Mouse (Mus musculus): Measurements from ENCODE around the gene Olfr1306. TPM values are rescaled to one million over a fixed set of nuclear protein-coding genes. Genes with fewer than 3 reads are reported as not detected.

Olfr1306 gene
- total RNA-seq (2022): not detected

DNA sequence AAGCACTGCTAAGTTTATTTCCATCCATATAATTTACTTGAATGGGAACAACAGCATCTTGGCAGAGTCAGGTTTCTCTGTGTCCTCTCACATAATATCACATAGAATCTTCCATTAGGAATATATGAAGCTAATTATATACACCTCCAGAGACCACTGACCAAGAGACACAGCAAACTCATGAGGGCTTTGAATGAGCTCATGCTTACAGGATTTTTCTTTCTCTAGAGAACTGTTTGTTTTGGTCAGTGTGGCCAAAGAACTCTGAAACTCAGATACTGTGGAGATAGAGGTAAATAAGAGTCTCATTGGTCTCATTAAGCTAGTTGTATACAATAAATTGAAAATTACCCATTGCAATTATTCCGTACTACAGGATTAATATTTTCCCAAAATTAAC, at the start of gene Olfr1306:
Olfr1306 (minus strand) TSS at position 101 of the 400 bp plus-strand sequence.
- no peak for DNase-seq (ENCODE audit: low spot score in 2 of 2)

DNA sequence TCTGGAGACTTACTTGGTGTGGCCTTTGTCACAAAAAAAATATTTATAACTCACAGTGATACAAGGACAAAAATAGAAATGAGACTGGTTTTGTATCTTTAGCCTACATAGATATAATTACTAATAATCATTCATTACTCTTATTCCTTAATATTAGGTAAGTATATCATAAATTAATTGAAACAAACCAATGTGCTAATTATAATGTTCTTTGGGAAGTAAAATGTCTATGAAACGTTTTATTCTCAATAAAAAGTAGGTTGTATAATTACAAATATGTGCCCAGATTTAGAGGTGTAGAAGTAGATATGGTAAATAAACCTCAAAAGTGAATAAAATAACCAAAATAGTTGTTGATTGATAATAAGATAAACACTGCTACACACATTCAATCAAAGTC, 48.8 kb upstream of the Olfr1306 start, which contains the start of gene Olfr1308:
Olfr1308 (minus strand) TSS at position 101 of the 400 bp plus-strand sequence.
- no peak for DNase-seq (ENCODE audit: low spot score in 2 of 2)

DNA sequence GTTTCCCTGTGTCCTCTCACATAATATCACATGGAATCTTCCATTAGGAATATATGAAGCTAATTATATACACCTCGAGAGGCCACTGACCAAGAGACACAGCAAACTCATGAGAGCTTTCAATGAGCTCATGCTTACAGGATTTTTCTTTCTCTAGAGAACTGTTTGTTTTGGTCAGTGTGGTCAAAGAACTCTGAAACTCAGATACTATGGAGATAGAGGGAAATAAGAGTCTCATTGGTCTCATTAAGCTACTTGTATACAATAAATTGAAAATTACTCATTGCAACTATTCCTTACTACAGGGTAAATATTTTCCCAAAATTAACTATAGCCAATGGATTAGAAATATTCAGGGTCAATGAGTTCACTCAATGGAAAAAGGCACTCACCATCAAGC, 33.3 kb upstream of the Olfr1306 start, which contains the start of gene Olfr1307:
Olfr1307 (minus strand) TSS at position 101 of the 400 bp plus-strand sequence.
- DNase-seq (ENCODE audit: low spot score in 2 of 2): no peak

DNA sequence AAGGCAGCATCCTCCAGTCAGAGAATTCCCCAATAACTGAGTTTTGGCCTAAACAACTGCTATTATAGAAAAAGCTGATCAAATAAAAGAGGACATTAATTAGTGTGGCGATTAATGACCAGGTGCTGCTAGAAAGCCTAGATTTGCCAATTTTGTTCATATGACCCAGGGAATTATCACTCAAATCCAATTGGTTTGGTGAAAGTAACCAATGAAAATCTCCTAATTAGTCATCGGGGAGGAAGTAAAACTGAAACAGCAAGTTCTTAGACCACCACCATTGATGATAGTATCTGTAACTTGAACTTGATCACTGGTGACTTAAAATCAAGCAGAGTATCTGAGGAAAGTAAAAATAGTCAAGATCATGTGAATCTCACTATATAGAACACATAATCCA, 39.0 kb downstream of the Olfr1306 start, which contains the start of gene Olfr1305:
Olfr1305 (minus strand) TSS at position 101 of the 400 bp plus-strand sequence.
- DNase-seq (ENCODE audit: low spot score in 2 of 2): no peak

Other genes with a start within 250 kb of the Olfr1306 start
- gene Olfr1301, start 165.3 kb downstream of the Olfr1306 start, total RNA-seq (2022): not detected
- not detected for gene Olfr1302, start 138.8 kb downstream of the Olfr1306 start, total RNA-seq (2022)
- gene Olfr1303, start 95.9 kb downstream of the Olfr1306 start, total RNA-seq (2022): not detected
- not detected for gene Olfr1305, start 39.1 kb downstream of the Olfr1306 start, total RNA-seq (2022)
- under 1 TPM; 0.02 to 0.04 (median 0.03) TPM for gene Olfr1307, start 33.2 kb upstream of the Olfr1306 start, total RNA-seq (2022)
- gene Olfr1308, start 48.7 kb upstream of the Olfr1306 start, total RNA-seq (2022): not detected
- gene Olfr1309, start 74.0 kb upstream of the Olfr1306 start, total RNA-seq (2022): not detected
- gene Olfr1310, start 96.4 kb upstream of the Olfr1306 start, total RNA-seq (2022): not detected
- not detected for gene Olfr1311, start 108.1 kb upstream of the Olfr1306 start, total RNA-seq (2022)
- gene Olfr1312, start 134.0 kb upstream of the Olfr1306 start, total RNA-seq (2022): not detected
- not detected for gene Olfr1313, start 161.6 kb upstream of the Olfr1306 start, total RNA-seq (2022)
- not detected for gene Olfr1314, start 180.5 kb upstream of the Olfr1306 start, total RNA-seq (2022)
- not detected for gene Olfr1315-ps1, start 199.2 kb upstream of the Olfr1306 start, total RNA-seq (2022)
- gene Olfr1316, start 218.7 kb upstream of the Olfr1306 start, total RNA-seq (2022): not detected
- gene Olfr1317, start 224.1 kb upstream of the Olfr1306 start, total RNA-seq (2022): not detected
- not detected for gene Olfr1318, start 237.9 kb upstream of the Olfr1306 start, total RNA-seq (2022)

Measured in left cerebral cortex, adult 8-10 months (tissue).